Mouse (Mus musculus): ENCODE data around the gene Glb1l. TPM values are rescaled to one million over a fixed set of nuclear protein-coding genes. Genes with fewer than 3 reads are reported as not detected.

The Glb1l gene
- polyA plus RNA-seq, 1 experiment from 2014 or later = 4.5 TPM

DNA sequence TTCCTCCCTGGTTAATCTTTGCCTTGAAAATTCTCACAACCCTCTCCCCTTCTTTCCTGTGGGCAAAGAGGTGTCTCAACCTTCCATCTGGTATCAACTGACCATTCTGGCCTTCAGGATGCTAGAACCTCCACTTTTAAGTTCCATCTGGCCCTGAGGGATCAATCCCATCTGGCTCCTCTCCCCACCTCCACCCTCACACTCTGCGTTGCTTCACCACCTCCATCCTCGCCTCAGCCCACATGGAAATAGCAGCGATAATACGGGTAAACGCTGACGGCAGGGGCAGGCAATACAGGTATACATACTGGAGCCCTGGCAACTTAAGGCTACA is 7.2 kb upstream of the Glb1l start:
- under 1% methylated on average over 6 of the region's 6 CpGs for WGBS (ENCODE audit: insufficient replicate concordance)
- Histone ChIP-seq H3K9me3 (replicated peaks) (no peaks in the 10 kb centered on the region), H3K36me3 (replicated peaks) (peaks cover 44% of the 10 kb centered on the region), H3K4me1 (replicated peaks) (peaks cover 64% of the 10 kb centered on the region), H3K27ac (replicated peaks) (peak overlapping the region; percentile 95), H3K27me3 (peaks cover 26% of the 10 kb centered on the region), H3K4me2 (peak overlapping the region; percentile 99), H3K4me3 (replicated peaks) (peak overlapping the region; percentile 80), H3K9ac (peak overlapping the region; percentile 93)
- peak; percentile 3; the same call in 1 of the 2 replicates for ATAC-seq (ENCODE audit: insufficient read depth)

- peaks cover 70% of the 10 kb centered on the region for H3K4me1 ChIP-seq (replicated peaks)
- peak overlapping the region; percentile 99 for H3K4me2 ChIP-seq
- WGBS (ENCODE audit: insufficient replicate concordance) = 31% methylated on average over 13 of the region's 13 CpGs
- peak; percentile 55 for ATAC-seq (ENCODE audit: insufficient read depth)
- peak overlapping the region; percentile 93 for H3K9ac ChIP-seq
- H3K27me3 ChIP-seq = peaks cover 26% of the 10 kb centered on the region
- peaks cover 53% of the 10 kb centered on the region for H3K36me3 ChIP-seq (replicated peaks)
- H3K4me3 ChIP-seq (replicated peaks) = peak overlapping the region; percentile 80
- peak overlapping the region; percentile 95 for H3K27ac ChIP-seq (replicated peaks)
- no peaks in the 10 kb centered on the region for H3K9me3 ChIP-seq (replicated peaks)
Observed at GRCm38 (mm10) chr1:75216797-75217585, 6.4 kb upstream of the Glb1l start.

DNA sequence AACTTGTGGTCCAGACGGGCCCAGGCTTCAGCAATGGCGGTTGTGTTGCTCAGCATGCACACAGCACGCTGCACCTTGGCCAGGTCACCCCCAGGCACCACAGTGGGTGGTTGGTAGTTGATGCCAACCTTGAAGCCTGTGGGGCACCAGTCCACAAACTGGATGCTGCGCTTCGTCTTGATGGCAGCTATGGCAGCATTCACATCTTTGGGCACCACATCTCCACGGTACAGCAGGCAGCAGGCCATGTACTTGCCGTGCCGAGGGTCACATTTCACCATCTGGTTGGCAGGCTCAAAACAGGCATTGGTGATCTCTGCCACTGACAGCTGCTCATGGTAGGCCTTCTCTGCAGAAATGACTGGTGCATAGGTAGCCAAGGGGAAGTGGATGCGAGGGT is 5.2 kb upstream of the Glb1l start:
- Histone ChIP-seq H3K9ac (peak overlapping the region; percentile 93), H3K4me1 (replicated peaks) (peaks cover 78% of the 10 kb centered on the region), H3K4me3 (replicated peaks) (peak overlapping the region; percentile 80), H3K4me2 (peak overlapping the region; percentile 99), H3K27me3 (peaks cover 16% of the 10 kb centered on the region), H3K27ac (replicated peaks) (peak overlapping the region; percentile 95), H3K9me3 (replicated peaks) (no peaks in the 10 kb centered on the region), H3K36me3 (replicated peaks) (peaks cover 56% of the 10 kb centered on the region)
- ATAC-seq (ENCODE audit: insufficient read depth) = no peak
- 85% methylated on average over 9 of the region's 9 CpGs for WGBS (ENCODE audit: insufficient replicate concordance)

DNA sequence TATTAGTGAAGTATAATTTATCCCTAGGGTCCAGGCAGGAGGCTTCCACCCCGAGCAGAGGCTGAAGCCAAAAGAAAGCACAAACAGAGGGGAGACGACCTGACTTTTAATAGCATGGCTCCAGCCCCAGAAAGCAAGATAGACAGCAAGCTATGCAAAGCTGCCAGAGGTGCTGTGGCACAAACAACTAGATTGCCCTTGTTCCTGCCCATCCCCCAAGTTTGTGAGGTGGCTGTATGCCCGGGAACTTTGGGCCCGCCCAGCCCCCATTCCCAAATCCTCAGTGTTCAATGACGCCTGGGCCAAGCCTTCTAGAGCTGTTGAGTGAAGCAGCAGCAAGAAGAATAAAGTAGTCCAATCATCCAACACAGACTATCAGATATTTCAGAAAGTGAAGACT is 4.3 kb upstream of the Glb1l start:
- Histone ChIP-seq H3K27ac (replicated peaks) (peak overlapping the region; percentile 95), H3K9me3 (replicated peaks) (no peaks in the 10 kb centered on the region), H3K4me2 (peak overlapping the region; percentile 99), H3K9ac (peak overlapping the region; percentile 93; the same call in 1 of the 2 replicates), H3K27me3 (peaks cover 7% of the 10 kb centered on the region), H3K4me1 (replicated peaks) (peaks cover 81% of the 10 kb centered on the region), H3K4me3 (replicated peaks) (peak overlapping the region; percentile 80), H3K36me3 (replicated peaks) (peaks cover 56% of the 10 kb centered on the region)
- whole genome bisulfite sequencing (ENCODE audit: insufficient replicate concordance) = 44% methylated on average over 5 of the region's 5 CpGs
- ATAC-seq (ENCODE audit: insufficient read depth) = no peak

DNA sequence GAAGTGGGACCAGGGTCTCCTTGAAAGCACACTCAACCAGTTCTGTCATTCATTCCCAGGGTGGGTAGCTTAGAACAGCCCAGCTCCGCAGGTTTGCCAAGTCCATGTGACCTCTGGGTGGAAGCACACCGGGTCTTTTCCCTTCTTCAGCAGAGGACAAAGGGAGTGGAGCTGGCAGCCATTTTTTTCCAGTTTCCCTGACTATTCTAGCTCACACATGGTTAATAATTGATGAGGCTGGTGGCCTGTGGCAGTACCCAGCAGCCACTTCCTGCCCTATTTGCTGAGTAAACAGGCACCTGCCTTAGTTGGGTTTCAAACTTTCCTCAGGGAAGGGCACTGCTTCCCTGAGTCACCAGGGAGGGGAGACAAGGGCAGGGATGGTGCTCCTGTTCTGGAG is 3.8 kb upstream of the Glb1l start:
- no peak for ATAC-seq (ENCODE audit: insufficient read depth)
- H3K4me3 ChIP-seq (replicated peaks) = peak overlapping the region; percentile 80
- H3K27ac ChIP-seq (replicated peaks) = peak overlapping the region; percentile 95
- H3K4me1 ChIP-seq (replicated peaks) = peaks cover 81% of the 10 kb centered on the region
- no peaks in the 10 kb centered on the region for H3K9me3 ChIP-seq (replicated peaks)
- H3K4me2 ChIP-seq = peak overlapping the region; percentile 99
- H3K9ac ChIP-seq = peak overlapping the region; percentile 93; the same call in 1 of the 2 replicates
- peaks cover 56% of the 10 kb centered on the region for H3K36me3 ChIP-seq (replicated peaks)
- 55% methylated on average over 2 of the region's 2 CpGs for WGBS (ENCODE audit: insufficient replicate concordance)
- H3K27me3 ChIP-seq = peaks cover 2% of the 10 kb centered on the region

DNA sequence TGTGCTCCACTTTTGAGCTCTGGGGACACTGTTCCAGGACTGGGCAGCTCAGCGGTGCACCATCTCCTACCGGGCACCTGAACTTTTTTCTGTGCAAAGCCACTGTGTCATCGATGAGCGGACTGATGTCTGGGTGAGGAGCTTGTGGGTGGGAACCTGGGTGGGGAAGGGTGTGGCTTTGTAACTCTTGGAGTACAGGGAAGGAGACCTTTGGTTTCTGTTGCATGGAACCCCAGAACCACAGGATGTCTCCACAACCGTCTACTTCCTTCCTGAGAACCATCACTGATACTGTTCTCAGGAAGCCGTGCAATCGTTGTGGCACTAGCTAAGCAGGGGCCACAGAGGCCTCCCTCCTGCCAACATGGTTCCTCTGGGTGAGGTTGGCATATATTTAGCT is 2.5 kb upstream of the Glb1l start:
- peak overlapping the region; percentile 95 for H3K27ac ChIP-seq (replicated peaks)
- no peaks in the 10 kb centered on the region for H3K9me3 ChIP-seq (replicated peaks)
- H3K4me3 ChIP-seq (replicated peaks) = peak overlapping the region; percentile 77
- peak overlapping the region; percentile 99 for H3K4me2 ChIP-seq
- peaks cover 93% of the 10 kb centered on the region for H3K4me1 ChIP-seq (replicated peaks)
- 6% methylated on average over 7 of the region's 7 CpGs for WGBS (ENCODE audit: insufficient replicate concordance)
- H3K36me3 ChIP-seq (replicated peaks) = peaks cover 56% of the 10 kb centered on the region
- no peak for ATAC-seq (ENCODE audit: insufficient read depth)
- peak overlapping the region; percentile 43 for H3K9ac ChIP-seq
- H3K27me3 ChIP-seq = no peaks in the 10 kb centered on the region

- 68% methylated on average over 4 of the region's 4 CpGs for WGBS (ENCODE audit: insufficient replicate concordance)
- Histone ChIP-seq H3K9ac (peak overlapping the region; percentile 43), H3K27ac (replicated peaks) (peak overlapping the region; percentile 95), H3K9me3 (replicated peaks) (no peaks in the 10 kb centered on the region), H3K4me1 (replicated peaks) (peaks cover 90% of the 10 kb centered on the region), H3K4me3 (replicated peaks) (peak overlapping the region; percentile 77), H3K4me2 (peak overlapping the region; percentile 99), H3K36me3 (replicated peaks) (peaks cover 56% of the 10 kb centered on the region), H3K27me3 (no peaks in the 10 kb centered on the region)
- ATAC-seq (ENCODE audit: insufficient read depth) = no peak
Observed at GRCm38 (mm10) chr1:75212542-75212941, 1.9 kb upstream of the Glb1l start.

- Histone ChIP-seq H3K9ac (peak overlapping the region; percentile 83), H3K36me3 (replicated peaks) (peaks cover 46% of the 10 kb centered on the region), H3K4me2 (peak overlapping the region; percentile 99), H3K9me3 (replicated peaks) (no peaks in the 10 kb centered on the region), H3K4me3 (replicated peaks) (peak overlapping the region; percentile 77), H3K27ac (replicated peaks) (peak overlapping the region; percentile 95), H3K27me3 (no peaks in the 10 kb centered on the region), H3K4me1 (replicated peaks) (peaks cover 80% of the 10 kb centered on the region)
- no peak for ATAC-seq (ENCODE audit: insufficient read depth)
- WGBS (ENCODE audit: insufficient replicate concordance) = 6% methylated on average over 17 of the region's 17 CpGs
Observed at GRCm38 (mm10) chr1:75211141-75211708, 612 bp upstream of the Glb1l start.

GRCm38 (mm10) chr1:75208967-75209678 is 1.5 kb downstream of the Glb1l start:
- Histone ChIP-seq H3K9me3 (replicated peaks) (no peaks in the 10 kb centered on the region), H3K9ac (peak overlapping the region; percentile 83), H3K4me3 (replicated peaks) (peak overlapping the region; percentile 77), H3K27ac (replicated peaks) (peak overlapping the region; percentile 83; the same call in 1 of the 2 replicates), H3K27me3 (no peaks in the 10 kb centered on the region), H3K4me1 (replicated peaks) (peaks cover 58% of the 10 kb centered on the region), H3K36me3 (replicated peaks) (peaks cover 25% of the 10 kb centered on the region), H3K4me2 (peak overlapping the region; percentile 99)
- 17% methylated on average over 34 of the region's 34 CpGs for WGBS (ENCODE audit: insufficient replicate concordance)
- no peak for ATAC-seq (ENCODE audit: insufficient read depth)

DNA sequence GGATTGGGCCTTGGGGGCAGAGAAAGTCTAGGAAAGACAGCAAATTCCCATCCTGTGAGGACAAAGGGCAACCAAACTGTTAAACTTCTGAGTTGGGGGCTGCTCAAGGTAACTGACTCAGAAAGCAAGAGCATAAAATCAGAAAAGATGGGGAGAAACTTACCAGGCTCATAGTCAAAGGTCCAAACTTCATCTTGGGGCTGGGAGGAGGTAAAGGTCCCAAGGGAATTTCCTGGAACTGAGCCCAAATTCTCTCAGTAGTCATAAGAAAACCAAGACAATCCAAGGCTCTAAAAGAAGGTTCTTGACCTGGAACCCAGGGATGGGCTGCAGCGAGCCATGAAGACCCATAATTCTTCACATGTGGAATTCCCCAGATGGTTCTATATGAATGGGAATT is 9.4 kb downstream of the Glb1l start:
- 74% methylated on average over 1 of the region's 1 CpGs for WGBS (ENCODE audit: insufficient replicate concordance)
- Histone ChIP-seq H3K27ac (replicated peaks) (no peak overlapping the region), H3K9ac (no peak overlapping the region), H3K4me1 (replicated peaks) (no peaks in the 10 kb centered on the region), H3K4me2 (no peak overlapping the region), H3K4me3 (replicated peaks) (no peak overlapping the region), H3K9me3 (replicated peaks) (no peaks in the 10 kb centered on the region), H3K27me3 (no peaks in the 10 kb centered on the region), H3K36me3 (replicated peaks) (peaks cover 37% of the 10 kb centered on the region)
- ATAC-seq (ENCODE audit: insufficient read depth) = no peak

DNA sequence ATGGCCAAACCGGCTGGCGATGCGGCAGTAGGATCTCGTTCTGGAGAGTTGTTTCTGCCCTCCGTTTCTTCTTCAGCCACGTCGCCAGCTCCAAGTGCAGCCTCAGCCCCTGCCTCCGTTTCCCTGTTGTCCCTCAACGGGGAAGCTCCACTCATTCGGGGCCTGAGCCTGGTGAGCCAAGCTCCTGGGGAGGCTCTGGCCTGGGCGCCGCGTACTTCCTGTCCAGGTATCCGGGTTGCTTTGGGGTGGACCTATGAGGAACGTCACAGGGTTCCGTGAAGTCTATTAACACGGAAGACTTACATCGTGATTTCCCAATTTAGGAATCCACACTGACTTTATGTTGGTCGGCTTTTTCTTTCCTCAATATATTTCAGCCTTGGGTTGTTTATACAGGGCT is 18.2 kb downstream of the Glb1l start:
- Histone ChIP-seq H3K4me1 (replicated peaks) (peaks cover 51% of the 10 kb centered on the region), H3K27ac (replicated peaks) (peak overlapping the region; percentile 95), H3K9me3 (replicated peaks) (no peaks in the 10 kb centered on the region), H3K9ac (peak overlapping the region; percentile 71), H3K36me3 (replicated peaks) (peaks cover 46% of the 10 kb centered on the region), H3K27me3 (no peaks in the 10 kb centered on the region), H3K4me2 (peak overlapping the region; percentile 88), H3K4me3 (replicated peaks) (peak overlapping the region; percentile 89)
- under 1% methylated on average over 19 of the region's 19 CpGs for WGBS (ENCODE audit: insufficient replicate concordance)
- peak; percentile 40 for ATAC-seq (ENCODE audit: insufficient read depth)
